Mouse (Mus musculus) A20 (cell line): ENCODE results near the gene Zpr1.
"Not testable (repeated sequence)": the region's sequence is repeated elsewhere in the genome, so short reads cannot be mapped to it uniquely, and the experiment has no call there.

Experiments used
- DNase-seq: peaks from one replicate; pipeline ENCODE4 v3.0.0-alpha.2; 2011; ENCODE audit warnings: low read depth, low spot score

Gene Zpr1

GRCm38 (mm10) chr9:46259111-46259510, 13.8 kb upstream of the Zpr1 start:
- DNase-seq = no peak

- DNase-seq = no peak
Observed at GRCm38 (mm10) chr9:46261131-46261530, 11.7 kb upstream of the Zpr1 start.

DNA sequence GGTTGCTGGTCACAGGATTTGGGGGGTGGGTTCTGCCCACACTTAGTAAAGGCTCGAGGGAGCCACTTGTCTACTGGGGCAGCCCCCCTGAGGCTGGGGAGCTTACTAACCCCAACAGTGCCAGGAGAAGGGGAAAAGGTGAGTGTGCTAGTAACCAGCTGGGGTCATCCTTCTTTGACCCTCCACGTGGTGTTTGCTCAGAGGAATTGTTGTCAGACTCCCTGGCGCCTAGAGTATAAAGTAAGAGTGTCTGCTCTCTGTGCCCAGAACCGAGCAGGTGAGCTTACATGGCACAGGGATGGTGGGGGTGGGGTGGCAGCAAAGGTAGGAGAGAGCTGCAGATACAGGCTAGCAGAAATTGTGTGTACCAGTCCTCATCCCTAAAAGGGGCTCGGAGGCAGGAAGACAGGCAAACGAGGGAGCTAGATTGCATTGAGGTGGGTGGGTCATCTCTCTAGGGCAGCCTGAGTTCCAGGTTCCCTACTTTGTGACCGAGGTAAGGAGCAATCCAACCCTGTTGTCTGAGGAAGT, 4.5 kb upstream of the Zpr1 start, which contains the start of gene Apoa5:
TSS of gene Apoa5 (plus strand) at position 291 of the 531 bp plus-strand sequence.
- no peak for DNase-seq

GRCm38 (mm10) chr9:46269125-46269524, 3.7 kb upstream of the Zpr1 start:
- DNase-seq = no peak

GRCm38 (mm10) chr9:46270782-46271181, 2.1 kb upstream of the Zpr1 start:
- DNase-seq = no peak

DNA sequence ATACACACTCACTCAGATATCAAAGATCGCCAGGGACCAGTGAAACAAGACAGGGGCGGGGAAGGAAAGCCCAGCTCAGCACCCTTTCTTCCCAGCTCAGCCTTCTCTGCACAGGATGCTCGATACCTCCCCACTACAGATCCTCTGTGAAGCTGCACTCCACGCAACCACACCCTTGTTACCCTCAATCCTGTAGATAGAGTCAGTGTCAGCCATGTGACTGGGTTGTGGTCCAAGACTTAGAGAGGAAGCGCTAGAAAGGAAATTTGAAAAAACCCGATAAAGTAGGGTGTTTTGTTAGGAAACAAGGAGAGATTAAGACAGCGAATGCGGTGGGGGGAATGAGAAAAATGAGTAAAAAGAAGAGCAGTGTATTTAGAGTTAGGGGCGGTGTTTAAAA, 794 bp upstream of the Zpr1 start:
- no peak for DNase-seq

GRCm38 (mm10) chr9:46274494-46274893, 1.6 kb downstream of the Zpr1 start:
- DNase-seq = no peak

DNA sequence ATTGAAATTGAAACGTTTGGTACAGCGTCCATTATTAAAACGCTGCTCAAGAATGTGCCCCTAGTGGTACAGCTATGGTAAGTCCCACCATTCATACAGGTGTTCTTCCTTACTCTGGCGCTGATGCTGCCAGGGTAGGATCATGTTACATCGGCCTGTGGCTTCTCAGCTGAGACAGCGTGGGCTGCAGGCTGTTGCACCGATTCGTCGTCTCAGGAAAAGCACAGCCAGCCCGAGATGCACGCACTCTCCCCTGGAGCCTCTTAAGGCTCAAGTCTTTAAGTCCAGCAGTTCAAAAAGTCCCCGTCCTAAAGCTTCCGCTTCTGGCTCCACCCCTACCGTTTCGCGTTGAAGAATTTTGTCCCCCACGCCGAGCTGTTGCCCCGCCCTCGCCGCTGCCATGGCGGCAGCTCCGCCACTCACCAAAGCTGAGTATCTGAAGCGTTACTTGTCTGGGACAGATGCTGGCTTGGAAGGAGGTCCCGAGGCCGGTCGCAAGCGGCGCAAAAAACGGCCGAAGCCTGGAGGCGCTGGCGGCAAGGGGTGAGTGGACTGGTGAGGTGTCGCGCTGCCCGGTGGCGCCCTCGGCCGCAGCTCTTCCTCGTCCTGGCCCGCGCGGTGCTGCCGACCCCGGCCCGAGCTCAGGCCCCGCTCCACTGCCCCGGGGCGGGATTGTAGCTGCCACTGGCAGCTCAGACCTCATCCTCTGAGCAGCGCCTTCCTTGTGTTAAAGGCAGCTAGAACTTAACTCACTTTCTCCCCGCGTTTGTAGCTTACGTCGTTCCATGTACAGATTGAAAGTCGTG, 10.0 kb downstream of the Zpr1 start, which contains the start of gene Bud13:
TSS of gene Bud13 (plus strand) at position 378 of the 806 bp plus-strand sequence.
- DNase-seq = peak; percentile 99

DNA sequence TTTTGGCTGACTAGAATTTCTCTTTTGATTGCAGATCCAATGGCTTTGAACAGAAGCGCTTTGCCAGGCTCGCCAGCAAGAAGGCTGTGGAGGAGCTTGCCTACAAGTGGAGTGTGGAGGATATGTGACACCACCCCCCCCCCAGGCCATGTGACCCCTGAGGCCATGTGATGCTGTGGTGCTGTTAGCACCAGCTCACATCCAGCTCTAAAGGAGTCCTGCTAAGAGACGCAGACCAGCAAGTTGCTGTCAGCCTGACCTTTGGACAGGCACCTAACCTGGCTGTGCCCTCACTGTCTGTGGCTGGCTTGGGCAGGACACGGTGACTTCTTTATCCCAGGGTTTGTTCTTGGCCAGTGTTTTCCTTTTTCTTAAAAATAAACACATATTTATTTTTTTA, 25.5 kb downstream of the Zpr1 start:
- DNase-seq = no peak

- peak; percentile 61 for DNase-seq
Observed at GRCm38 (mm10) chr9:46302142-46302541, 29.3 kb downstream of the Zpr1 start.

DNA sequence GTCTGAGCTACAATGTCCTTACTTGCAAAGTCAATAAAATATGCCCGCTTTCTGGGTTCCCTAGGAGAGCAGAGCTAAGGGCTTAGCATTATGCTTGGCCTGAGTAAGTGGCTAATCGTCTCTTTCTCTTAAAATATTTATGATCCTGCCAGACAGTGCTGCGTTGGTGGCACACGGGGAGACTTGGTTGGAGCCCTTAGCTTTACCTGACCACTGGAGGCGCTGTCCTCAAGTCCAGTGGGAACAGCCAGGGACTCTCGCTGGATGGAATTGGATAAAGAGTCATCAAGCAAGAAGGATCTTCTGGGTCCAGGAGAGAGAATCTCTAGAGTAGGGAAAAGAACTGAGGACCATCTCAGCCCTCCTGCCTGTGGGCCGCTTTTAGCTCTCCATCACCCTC, 36.3 kb downstream of the Zpr1 start:
- peak; percentile 35 for DNase-seq

GRCm38 (mm10) chr9:46314507-46314906, 41.6 kb downstream of the Zpr1 start:
- peak; percentile 62 for DNase-seq

- no peak for DNase-seq
Observed at GRCm38 (mm10) chr9:46314921-46315320, 42.1 kb downstream of the Zpr1 start.

GRCm38 (mm10) chr9:46315807-46316365, 43.0 kb downstream of the Zpr1 start:
- no peak for DNase-seq

- DNase-seq = no peak
Observed at GRCm38 (mm10) chr9:46316388-46316787, 43.5 kb downstream of the Zpr1 start.

- DNase-seq = no peak
Observed at GRCm38 (mm10) chr9:46316909-46317308, 44.0 kb downstream of the Zpr1 start.

- DNase-seq = peak; percentile 18
Observed at GRCm38 (mm10) chr9:46317957-46318356, 45.1 kb downstream of the Zpr1 start.

GRCm38 (mm10) chr9:46319886-46320285, 47.0 kb downstream of the Zpr1 start, which contains the start of gene 4931429L15Rik:
4931429L15Rik (minus strand) TSS chr9:46319986.
- not testable (repeated sequence) for DNase-seq

DNA sequence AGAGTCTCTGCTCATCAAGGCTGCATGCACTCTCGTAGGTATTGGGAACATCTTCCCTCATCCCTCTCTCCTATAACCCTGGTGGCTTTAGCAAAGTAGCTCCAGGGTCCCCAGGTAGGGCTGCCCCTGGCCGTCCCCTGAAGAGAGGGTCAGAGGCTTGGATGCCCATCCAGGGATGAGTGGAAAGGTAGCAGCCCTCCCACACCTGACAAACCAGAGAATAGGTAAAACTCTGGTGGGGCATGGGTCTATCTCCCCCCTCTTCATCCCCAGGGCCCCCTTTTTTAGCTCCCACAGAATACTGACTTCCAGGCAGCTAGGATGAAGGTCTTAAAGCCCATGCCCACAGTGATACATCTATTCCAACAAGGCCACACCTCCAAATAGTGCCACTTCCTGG, 47.6 kb downstream of the Zpr1 start:
- DNase-seq = no peak

DNA sequence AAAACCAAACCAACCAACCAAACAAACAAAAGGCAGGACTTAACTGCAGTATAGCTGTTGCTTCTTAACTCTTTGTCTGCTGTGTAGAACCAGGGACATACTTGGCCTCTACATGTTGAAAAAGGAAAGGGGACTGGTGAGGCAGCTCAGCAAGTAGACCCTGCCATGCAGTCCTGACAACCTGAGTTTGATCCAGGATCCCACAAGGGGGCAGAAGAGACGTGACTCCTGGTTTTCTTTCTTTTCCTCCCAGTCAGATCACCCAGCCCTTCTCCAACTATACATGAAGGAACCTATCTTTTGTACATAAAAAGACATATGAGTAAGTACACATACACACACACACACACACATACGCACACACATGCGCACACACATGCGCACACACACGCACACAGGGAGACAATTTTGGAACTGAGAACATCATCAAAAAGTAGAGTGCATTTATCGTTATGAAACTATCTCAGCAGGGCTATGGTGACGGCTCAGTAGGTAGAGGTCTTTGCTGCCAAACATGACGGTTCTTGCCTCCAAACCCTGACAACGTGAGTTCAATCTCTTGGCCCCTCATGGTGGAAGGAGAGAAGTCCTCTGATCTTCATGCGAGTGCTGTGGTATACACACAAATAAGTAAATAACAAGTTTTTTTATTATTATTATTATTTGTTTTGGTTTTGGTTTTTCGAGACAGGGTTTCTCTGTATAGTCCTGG, 54.0 kb downstream of the Zpr1 start:
- DNase-seq = no peak

DNA sequence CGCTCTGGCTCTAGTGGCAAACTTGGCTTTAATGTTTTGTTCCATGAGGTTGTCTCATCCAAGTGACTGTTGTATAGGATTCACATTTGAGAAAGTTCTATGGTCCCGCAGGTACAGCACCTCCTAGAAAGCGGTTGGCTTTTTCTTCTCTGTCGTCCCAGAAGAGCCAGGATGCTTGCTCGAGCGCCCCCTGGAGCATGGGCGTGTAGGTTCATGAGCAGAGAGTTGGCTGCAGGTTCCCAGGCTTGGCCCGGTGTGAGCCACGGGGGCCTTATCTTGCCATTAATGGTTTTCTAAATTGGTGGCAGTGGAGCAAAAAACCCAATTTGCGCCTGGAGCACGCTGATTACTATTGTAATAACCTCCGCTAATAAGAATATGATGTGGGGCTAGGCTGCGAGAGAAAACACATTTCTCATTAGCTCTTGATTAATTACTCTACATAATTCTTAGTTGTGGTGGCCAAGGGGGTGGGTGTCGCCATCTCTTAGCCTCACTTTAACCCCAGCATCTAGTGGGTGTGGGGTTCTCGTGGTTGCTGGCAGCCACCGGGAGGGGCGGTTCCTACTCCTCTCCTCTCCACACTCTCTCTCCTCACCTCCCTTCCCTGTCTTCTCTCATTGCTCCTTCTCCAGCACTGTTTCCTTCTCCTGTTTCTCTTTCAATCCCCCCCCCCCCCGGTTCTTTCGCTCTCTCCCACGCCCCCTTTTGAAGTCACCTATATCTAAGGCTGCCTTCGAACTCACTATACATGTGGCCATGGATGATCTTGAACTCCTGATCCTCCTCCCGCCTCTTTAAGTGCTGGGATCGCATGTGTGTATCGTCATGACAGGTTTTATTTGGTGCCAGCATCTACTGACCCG, 55.1 kb downstream of the Zpr1 start:
- peak; percentile 40 for DNase-seq
